Mouse (Mus musculus) limb, embryonic 15.5 days (tissue): ENCODE results near the gene Cnpy1. TPM values are rescaled to one million over a fixed set of nuclear protein-coding genes. Genes with fewer than 3 reads are reported as not detected.

Experiments
- ATAC-seq: fragments of 200-750 bp; cut with Nextera tagmentation; 2 replicates; pipeline ENCODE4 v1.8.0; 2017; ENCODE audit warnings: low read depth, moderate TSS enrichment; ENCODE audit not compliant: insufficient number of reproducible peaks, low FRiP score, low TSS enrichment
- H3K27ac ChIP-seq: fragments of 300-500 bp; sonication (generic); 2 replicates; pipeline ENCODE4 v1.5.1; 2015; ENCODE audit warnings: moderate library complexity, mild to moderate bottlenecking, inconsistent platforms
- H3K27me3 ChIP-seq: fragments of 300-500 bp; sonication (generic); 2 replicates; pipeline ENCODE4 v1.6.1; 2015; ENCODE audit warnings: inconsistent platforms
- H3K36me3 ChIP-seq: fragments of 300-500 bp; sonication (generic); 2 replicates; pipeline ENCODE4 v1.6.1; 2015; ENCODE audit warnings: inconsistent platforms
- H3K4me1 ChIP-seq: fragments of 300-500 bp; sonication (generic); 2 replicates; pipeline ENCODE4 v1.6.1; 2015; ENCODE audit warnings: inconsistent platforms
- H3K4me2 ChIP-seq: fragments of 300-500 bp; sonication (generic); 2 replicates; pipeline ENCODE4 v1.6.1; 2015; ENCODE audit warnings: mild to moderate bottlenecking, inconsistent platforms
- H3K4me3 ChIP-seq: fragments of 300-500 bp; sonication (generic); 2 replicates; pipeline ENCODE4 v1.5.1; 2015; ENCODE audit warnings: mild to moderate bottlenecking, inconsistent platforms
- H3K9ac ChIP-seq: fragments of 300-500 bp; sonication (generic); 2 replicates; pipeline ENCODE4 v1.6.1; 2015; ENCODE audit warnings: inconsistent platforms
- H3K9me3 ChIP-seq: fragments of 300-500 bp; sonication (generic); 2 replicates; pipeline ENCODE4 v1.6.1; 2016; ENCODE audit warnings: inconsistent platforms
- WGBS: fragments of 180-500 bp; shearing (Covaris S2); methylation state at CpG from one replicate; pipeline ENCODE4 v1.1.7; 2015; 5-methylcytosine and 5-hydroxymethylcytosine counted together
- polyA plus RNA-seq: library from polyadenylated mRNA; unstranded; fragments of >200 nt; fragmentation: Nextera tagmentation; extraction: Ambion mirVana; gene quantifications from 2 replicates; pipeline ENCODE4 v1.2.1, GENCODE M21; 2015

The Cnpy1 gene
- polyA plus RNA-seq, 1 experiment from 2014 or later = not detected

DNA sequence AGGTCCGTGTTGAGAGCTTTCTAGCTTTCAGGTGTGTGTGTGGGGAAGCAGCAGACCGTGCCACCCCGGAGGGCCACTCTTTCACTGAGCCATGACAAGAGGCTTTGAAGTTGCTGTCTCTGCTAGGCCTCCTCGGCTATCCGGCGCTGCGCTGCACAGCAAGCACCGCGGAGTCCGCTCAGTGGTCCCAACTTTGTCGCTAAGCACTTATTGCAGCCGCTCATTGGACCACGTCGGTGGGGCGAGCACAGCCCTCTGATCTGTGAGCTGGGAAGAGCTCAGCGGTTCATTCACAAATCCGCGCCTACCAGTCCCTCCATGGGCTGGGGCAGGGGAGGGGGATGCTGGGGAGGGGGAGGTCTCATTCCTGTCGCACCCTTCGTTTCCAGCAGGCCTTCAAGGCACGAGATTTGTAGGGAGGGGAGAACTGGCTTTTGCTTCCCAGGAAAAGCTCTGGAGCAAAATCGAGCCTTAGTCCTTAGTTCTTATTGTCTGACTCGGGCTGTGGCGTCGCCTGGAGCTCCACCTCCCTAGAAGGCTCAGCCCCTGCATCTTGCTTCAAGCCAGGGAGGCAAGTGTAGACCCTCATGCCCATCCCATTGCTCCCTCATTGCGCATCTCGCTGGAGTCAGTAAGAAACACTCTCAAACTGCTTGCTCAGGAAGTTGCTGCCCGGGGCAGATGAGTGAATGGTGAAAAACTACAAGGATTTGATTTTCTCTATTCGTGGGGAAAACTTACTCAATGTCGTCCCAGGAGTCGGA lies 87.1 kb downstream of the Cnpy1 start:
- no peak overlapping the region for H3K27ac ChIP-seq
- peaks cover 18% of the 10 kb centered on the region for H3K4me1 ChIP-seq
- no peaks in the 10 kb centered on the region for H3K36me3 ChIP-seq
- H3K9ac ChIP-seq = no peak overlapping the region
- H3K27me3 ChIP-seq = peaks cover 94% of the 10 kb centered on the region
- H3K4me2 ChIP-seq = peak overlapping the region; percentile 34
- WGBS = 1% methylated on average over 31 of the region's 31 CpGs
- H3K9me3 ChIP-seq = no peaks in the 10 kb centered on the region
- H3K4me3 ChIP-seq = peak overlapping the region; percentile 14; the same call in 1 of the 2 replicates
- ATAC-seq = no peak

DNA sequence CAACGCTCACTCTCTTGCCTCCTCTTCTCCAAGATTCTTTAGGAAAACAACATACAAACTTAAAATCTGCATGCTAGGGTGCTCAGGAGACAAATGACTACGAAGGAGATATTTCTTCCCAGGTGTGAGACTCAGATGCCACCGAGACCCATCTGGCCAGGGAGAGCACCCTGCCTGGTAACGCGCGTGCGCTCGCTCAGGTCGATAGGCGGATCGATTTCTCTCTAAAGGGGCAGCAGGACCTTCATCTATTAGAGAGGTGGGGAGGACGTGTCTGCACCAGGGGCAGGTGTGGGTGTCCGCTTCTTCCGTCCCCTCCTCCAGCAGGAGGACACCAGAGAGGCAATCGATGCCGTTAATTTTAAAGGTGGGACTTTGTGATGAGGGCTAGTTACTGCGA lies 87.8 kb downstream of the Cnpy1 start:
- no peaks in the 10 kb centered on the region for H3K36me3 ChIP-seq
- peaks cover 18% of the 10 kb centered on the region for H3K4me1 ChIP-seq
- peak overlapping the region; percentile 34; the same call in 1 of the 2 replicates for H3K4me2 ChIP-seq
- H3K27me3 ChIP-seq = peaks cover 95% of the 10 kb centered on the region
- no peak for ATAC-seq
- H3K4me3 ChIP-seq = no peak overlapping the region
- H3K9ac ChIP-seq = no peak overlapping the region
- no peak overlapping the region for H3K27ac ChIP-seq
- H3K9me3 ChIP-seq = no peaks in the 10 kb centered on the region
- 3% methylated on average over 17 of the region's 17 CpGs for WGBS

DNA sequence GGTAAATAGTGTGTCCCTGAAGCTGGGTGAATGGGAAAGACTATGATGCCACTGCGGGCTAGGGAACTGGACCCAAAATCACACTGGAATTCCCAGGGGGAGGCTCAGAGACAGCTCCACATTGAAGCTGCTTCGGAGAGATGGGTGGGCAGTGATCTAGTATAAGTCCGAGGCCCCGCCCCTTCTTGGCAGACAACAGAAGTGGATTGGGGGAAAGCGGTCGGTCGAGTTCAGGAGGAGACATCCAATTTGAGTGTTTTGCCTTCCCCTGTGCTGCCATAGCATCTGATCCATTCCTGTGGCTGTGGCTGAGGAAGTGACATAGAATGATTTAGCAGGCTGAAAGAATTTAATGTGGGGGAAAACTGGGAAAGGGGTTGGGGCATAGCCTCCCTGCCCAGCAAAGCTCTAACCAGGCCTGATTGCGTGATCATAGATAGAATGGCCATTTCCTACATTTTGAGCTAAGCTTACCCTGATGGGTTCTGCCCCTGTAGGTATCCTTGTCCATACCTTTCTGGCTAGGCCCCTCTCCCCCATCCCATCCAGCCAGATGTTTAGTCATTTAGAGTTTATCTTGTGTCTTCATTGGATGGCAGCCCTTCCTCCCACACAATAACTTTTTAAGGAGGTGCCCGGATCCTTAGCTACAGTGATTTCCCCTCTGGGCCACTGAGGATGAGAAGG lies 88.4 kb downstream of the Cnpy1 start:
- Histone ChIP-seq H3K36me3 (no peaks in the 10 kb centered on the region), H3K9me3 (no peaks in the 10 kb centered on the region)

More for the DNA sequence above, 88.4 kb downstream of the Cnpy1 start:
- no peak for ATAC-seq
- no peak overlapping the region for H3K27ac ChIP-seq
- peaks cover 18% of the 10 kb centered on the region for H3K4me1 ChIP-seq
- no peak overlapping the region for H3K9ac ChIP-seq
- no peak overlapping the region for H3K4me2 ChIP-seq
- WGBS = 2% methylated on average over 9 of the region's 9 CpGs
- H3K4me3 ChIP-seq = no peak overlapping the region
- H3K27me3 ChIP-seq = peaks cover 95% of the 10 kb centered on the region

Other genes starting within 250 kb of the Cnpy1 start
- 42.7 and 48.1 TPM in 2 replicates for gene Insig1, start 174.4 kb downstream of the Cnpy1 start, polyA plus RNA-seq
- gene En2, start 80.1 kb downstream of the Cnpy1 start, polyA plus RNA-seq = not detected in 2 replicates
- 9.4 and 11.3 TPM in 2 replicates for gene Rbm33, start 71.3 kb upstream of the Cnpy1 start, polyA plus RNA-seq
- gene Shh, start 221.4 kb upstream of the Cnpy1 start, polyA plus RNA-seq = 0.20 TPM in 1 of 2 replicates, not detected in the other